Mouse (Mus musculus): Measurements from ENCODE around the gene Cyp1a2. TPM values are rescaled to one million over a fixed set of nuclear protein-coding genes. Genes with fewer than 3 reads are reported as not detected.

The Cyp1a2 gene
- total RNA-seq, 2 experiments from 2014 or later = not detected

DNA sequence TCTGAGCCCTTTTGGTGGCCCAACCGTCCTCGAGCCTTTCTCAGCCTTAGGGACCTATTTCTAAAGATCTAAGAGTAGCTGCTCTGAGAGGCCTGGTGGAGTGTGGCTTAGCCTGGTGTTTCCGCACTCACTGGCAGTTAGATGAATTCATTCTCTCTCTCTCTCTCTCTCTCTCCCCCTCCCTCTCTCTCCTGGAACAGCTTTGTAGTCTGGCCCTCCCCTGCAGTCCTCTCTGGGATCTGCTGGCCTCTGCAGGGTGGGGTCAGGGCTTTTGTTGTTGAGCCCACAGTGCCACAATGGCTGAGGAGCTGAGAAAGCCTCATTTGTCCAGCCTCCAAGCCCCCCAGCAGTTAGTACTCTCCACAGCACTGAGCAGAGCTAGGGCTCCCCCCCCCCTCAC, 30.6 kb downstream of the Cyp1a2 start:
- intact Hi-C loops (cut with DNase I) = no loop called here
- no peak for TF ChIP-seq CTCF (IDR thresholded peaks at IDR 0.05)
- Histone ChIP-seq H3K4me3 (no peak overlapping the region), H3K27ac (no peak overlapping the region; the same call in 1 of the 2 replicates)
- DNase-seq = no peak

GRCm38 (mm10) chr9:57652351-57652750, 31.2 kb downstream of the Cyp1a2 start:
- no peak overlapping the region for H3K27ac ChIP-seq
- intact Hi-C loops (cut with DNase I) = no loop called here
- TF ChIP-seq CTCF (IDR thresholded peaks at IDR 0.05) = no peak
- H3K4me3 ChIP-seq = no peak overlapping the region
- no peak for DNase-seq

GRCm38 (mm10) chr9:57650786-57651311, 32.7 kb downstream of the Cyp1a2 start:
- Histone ChIP-seq H3K4me3 (no peak overlapping the region), H3K27ac (peak overlapping the region; percentile 43; the same call in 1 of the 2 replicates)
- intact Hi-C loops (cut with DNase I) = no loop called here
- TF ChIP-seq CTCF (IDR thresholded peaks at IDR 0.05) = no peak
- no peak for DNase-seq

- 0 out of 2 replicates have a peak overlapping the region, but pooled peaks have one; percentile 38 for H3K27ac ChIP-seq
- no peak for TF ChIP-seq CTCF (IDR thresholded peaks at IDR 0.05)
- DNase-seq = no peak
- H3K4me3 ChIP-seq = no peak overlapping the region
- intact Hi-C loops (cut with DNase I) = no loop called here
These were observed 33.2 kb downstream of the Cyp1a2 start for GRCm38 (mm10) chr9:57650130-57650785.

DNA sequence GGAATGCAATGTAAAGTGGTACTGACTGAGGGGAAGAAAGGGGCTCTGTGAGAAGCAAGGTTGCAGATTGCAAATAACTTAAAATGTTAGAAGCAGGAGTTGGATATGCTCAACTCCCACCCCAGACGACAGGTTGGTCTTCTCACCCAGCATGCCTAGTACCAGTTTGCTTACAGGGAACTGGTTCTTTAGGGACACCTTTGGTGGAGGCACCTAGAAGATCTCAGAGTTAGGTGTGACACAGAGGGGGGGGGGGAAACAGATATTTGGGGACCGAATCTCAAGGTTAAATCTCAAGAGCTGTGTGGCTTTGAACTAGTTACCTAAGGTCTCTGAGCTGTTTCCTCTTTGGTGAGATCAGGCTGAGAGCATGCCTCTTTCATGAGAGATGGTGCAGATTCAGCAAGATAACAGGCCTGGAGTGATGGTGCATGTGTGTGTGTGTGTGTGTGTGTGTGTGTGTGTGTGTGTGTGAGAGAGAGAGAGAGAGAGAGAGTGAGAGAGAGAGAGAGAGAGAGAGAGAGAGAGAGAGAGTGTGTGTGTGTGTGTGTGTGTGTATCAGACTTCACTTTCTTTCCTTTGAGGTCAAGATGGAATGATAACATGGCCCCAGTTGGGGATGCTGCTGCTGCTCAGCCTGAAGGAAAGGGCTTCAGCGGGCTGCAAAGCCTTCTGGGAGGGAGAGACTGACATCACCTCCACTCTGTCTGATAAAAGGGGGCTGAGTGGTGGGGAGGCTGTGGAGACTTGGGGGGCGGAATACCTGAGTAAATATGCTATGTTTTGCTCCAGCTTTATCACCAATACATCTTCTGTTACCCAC, 36.0 kb downstream of the Cyp1a2 start:
- TF ChIP-seq CTCF (IDR thresholded peaks at IDR 0.05) = no peak
- H3K27ac ChIP-seq = no peak overlapping the region
- no peak for DNase-seq
- intact Hi-C loops (cut with DNase I) = loop anchor here (5.0 kb wide), 1 partner anchor 105 kb away; no protein-coding TSS in a partner anchor
- no peak overlapping the region for H3K4me3 ChIP-seq

DNA sequence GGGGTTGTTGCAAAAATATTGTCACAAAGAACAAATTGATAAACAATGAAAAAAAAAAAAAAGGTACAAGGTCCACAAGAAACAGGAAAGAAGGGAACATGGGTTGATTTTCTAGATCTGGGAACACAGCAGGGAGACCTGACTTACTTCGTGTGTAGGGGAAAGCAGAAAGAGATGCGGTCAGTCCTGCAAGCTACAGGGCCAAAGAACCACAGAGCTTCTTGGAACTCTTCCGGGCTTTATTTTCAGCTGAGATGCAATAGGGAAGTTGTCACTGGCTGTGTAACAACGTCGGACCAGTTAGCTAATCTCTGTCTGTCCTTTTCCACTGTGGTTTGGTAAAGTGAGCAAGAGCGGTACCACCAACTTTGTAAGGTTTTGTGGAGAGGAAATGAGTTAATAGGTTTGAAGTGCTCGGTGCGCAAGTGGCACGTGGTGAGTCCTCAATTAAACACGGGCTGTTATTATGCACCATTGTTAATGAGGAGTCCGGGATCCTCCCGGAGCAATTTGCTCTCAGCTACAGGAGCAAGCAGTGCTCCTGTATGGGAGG, 36.9 kb downstream of the Cyp1a2 start:
- intact Hi-C loops (cut with DNase I) = loop anchor here (5.0 kb wide), 1 partner anchor 104 kb away; no protein-coding TSS in a partner anchor
- H3K27ac ChIP-seq = no peak overlapping the region
- TF ChIP-seq CTCF (IDR thresholded peaks at IDR 0.05) = no peak
- DNase-seq = no peak
- no peak overlapping the region for H3K4me3 ChIP-seq

DNA sequence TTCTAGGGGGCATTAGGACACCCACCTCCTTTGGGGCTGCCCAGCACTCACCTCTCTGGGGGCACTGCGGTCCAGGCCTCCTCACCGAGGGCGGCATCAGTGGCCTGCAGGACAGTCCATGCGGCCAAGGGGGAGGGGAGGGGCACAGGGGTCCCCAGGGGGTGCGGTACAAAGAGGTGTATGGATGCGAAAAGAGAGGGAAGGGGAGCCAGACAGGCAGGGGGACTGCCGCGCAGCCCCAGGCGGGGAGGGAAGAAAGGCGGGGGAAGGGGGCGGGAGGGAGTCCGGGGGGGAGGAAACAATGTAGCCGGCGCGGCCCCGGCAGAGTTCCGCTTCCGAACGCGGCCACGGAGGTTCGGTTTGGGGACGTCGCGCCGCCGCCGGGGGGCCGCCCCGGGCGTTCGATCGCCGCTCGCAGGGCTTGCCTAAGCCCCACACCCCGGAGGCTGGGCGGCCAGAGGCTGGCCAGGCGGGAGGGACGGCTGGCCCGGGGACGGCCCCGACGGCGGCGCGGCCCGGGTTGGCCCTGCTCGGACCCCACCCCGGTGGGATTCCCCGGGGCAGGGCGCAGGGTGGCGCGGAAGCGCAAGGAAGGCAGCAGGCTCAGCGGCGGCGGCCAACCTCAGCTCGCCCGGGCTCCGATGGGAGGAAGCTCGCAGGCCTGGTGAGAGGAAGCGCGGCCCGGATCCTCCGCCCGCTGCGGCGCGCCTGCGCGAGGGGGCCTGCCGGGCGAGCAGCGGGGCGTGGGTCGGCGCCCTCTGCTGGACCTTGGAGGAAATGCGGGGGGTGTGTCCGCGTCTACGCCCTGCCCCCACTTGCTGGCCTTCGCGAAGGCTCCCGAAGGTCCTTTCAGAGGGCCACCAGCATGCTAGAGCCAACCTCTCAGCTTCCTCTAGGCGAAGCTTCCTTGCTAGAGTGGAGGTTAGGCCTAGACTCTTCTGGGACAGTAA, 38.3 kb downstream of the Cyp1a2 start:
- Histone ChIP-seq H3K4me3 (peak overlapping the region; percentile 98), H3K27ac (peak overlapping the region; percentile 96)
- TF ChIP-seq CTCF (IDR thresholded peaks at IDR 0.05) = no peak; the same call in 1 of the 2 replicates
- DNase-seq = peak; percentile 96
- intact Hi-C loops (cut with DNase I) = loop anchor here (1.0 to 5.0 kb wide), 2 partner anchors 16 to 103 kb away; no protein-coding TSS in a partner anchor

DNA sequence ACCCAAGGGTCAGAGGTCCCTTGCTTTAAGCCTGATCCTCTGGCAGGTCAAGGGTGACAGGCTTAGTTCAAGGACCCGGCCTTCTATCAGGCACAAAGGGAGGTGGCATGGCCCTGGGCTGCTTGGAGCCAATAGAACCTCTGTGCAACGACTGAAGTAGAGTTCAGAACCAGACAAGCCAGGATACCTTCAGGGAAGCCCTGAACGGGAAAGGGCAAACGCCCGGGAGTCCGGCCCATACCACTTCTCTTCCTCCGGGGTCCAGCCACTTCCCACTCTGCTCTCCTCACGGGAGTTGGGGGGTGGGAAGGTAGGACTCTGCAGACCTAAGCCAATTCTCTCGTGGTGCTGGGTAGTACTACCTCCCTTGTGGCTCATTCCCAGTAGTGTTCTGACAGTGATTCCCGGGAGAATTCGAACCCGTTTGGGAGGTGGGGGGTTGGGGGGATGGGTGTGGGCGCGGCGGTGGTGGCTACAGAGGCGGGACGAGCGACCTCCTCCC, 39.0 kb downstream of the Cyp1a2 start:
- DNase-seq = no peak
- Histone ChIP-seq H3K4me3 (peak overlapping the region; percentile 98), H3K27ac (peak overlapping the region; percentile 96)
- intact Hi-C loops (cut with DNase I) = no loop called here
- no peak for TF ChIP-seq CTCF (IDR thresholded peaks at IDR 0.05)

GRCm38 (mm10) chr9:57643856-57644180, 39.7 kb downstream of the Cyp1a2 start:
- TF ChIP-seq CTCF (IDR thresholded peaks at IDR 0.05) = no peak
- DNase-seq = no peak
- H3K4me3 ChIP-seq = peak overlapping the region; percentile 98
- peak overlapping the region; percentile 58 for H3K27ac ChIP-seq
- intact Hi-C loops (cut with DNase I) = loop anchor here (1.0 kb wide), 1 partner anchor 11 kb away; no protein-coding TSS in a partner anchor

GRCm38 (mm10) chr9:57643169-57643855, 40.2 kb downstream of the Cyp1a2 start:
- intact Hi-C loops (cut with DNase I) = loop anchor here (1.0 kb wide), 1 partner anchor 10 kb away; no protein-coding TSS in a partner anchor
- H3K27ac ChIP-seq = peak overlapping the region; percentile 58
- no peak for TF ChIP-seq CTCF (IDR thresholded peaks at IDR 0.05)
- no peak for DNase-seq
- peak overlapping the region; percentile 98 for H3K4me3 ChIP-seq
